Mouse (Mus musculus) 3134 (cell line): ENCODE measurements around the gene Ier3.
"Not testable (repeated sequence)": the region's sequence is repeated elsewhere in the genome, so short reads cannot be mapped to it uniquely, and the experiment has no call there.

Experiments
- DNase-seq: peaks from one replicate; pipeline ENCODE4 v3.0.0-alpha.2; 2011; ENCODE audit warnings: low spot score; ENCODE audit not compliant: insufficient read length; ENCODE audit errors: extremely low read depth

Gene Ier3

GRCm38 (mm10) chr17:35835424-35836140, 14.1 kb downstream of the Ier3 start:
- peak; percentile 44 for DNase-seq

- DNase-seq: peak; percentile 57
These were observed 14.9 kb downstream of the Ier3 start for GRCm38 (mm10) chr17:35836178-35836965.

GRCm38 (mm10) chr17:35836991-35837422, 15.5 kb downstream of the Ier3 start:
- peak; percentile 89 for DNase-seq

- DNase-seq: no peak
These were observed 16.0 kb downstream of the Ier3 start for GRCm38 (mm10) chr17:35837487-35837886.

GRCm38 (mm10) chr17:35838122-35838544, 16.6 kb downstream of the Ier3 start, which contains the start of gene Tubb5:
Tubb5 (minus strand) TSS chr17:35838306.
- DNase-seq: peak; percentile 100

GRCm38 (mm10) chr17:35838570-35838969, 17.1 kb downstream of the Ier3 start:
- no peak for DNase-seq

- DNase-seq: not testable (repeated sequence)
These were observed 17.5 kb downstream of the Ier3 start for GRCm38 (mm10) chr17:35839002-35839401.

- no peak for DNase-seq
These were observed 19.1 kb downstream of the Ier3 start for GRCm38 (mm10) chr17:35840561-35840960.

- peak; percentile 99 for DNase-seq
These were observed 19.8 kb downstream of the Ier3 start, which contains the start of gene Mdc1 for GRCm38 (mm10) chr17:35841076-35841950. Mdc1 (plus strand) TSS chr17:35841515.

GRCm38 (mm10) chr17:35842006-35842405, 20.5 kb downstream of the Ier3 start:
- no peak for DNase-seq

GRCm38 (mm10) chr17:35843514-35843913, 22.0 kb downstream of the Ier3 start:
- DNase-seq: no peak

GRCm38 (mm10) chr17:35848112-35848511, 26.6 kb downstream of the Ier3 start:
- DNase-seq: no peak

- no peak for DNase-seq
These were observed 29.5 kb downstream of the Ier3 start for GRCm38 (mm10) chr17:35850974-35851373.

GRCm38 (mm10) chr17:35859371-35859770, 37.9 kb downstream of the Ier3 start:
- no peak for DNase-seq

GRCm38 (mm10) chr17:35859835-35860234, 38.4 kb downstream of the Ier3 start:
- no peak for DNase-seq

- DNase-seq: no peak
These were observed 39.3 kb downstream of the Ier3 start for GRCm38 (mm10) chr17:35860831-35861197.

- peak; percentile 97 for DNase-seq
These were observed 39.8 kb downstream of the Ier3 start, which contains the start of gene Nrm for GRCm38 (mm10) chr17:35861198-35861857. Nrm (plus strand) TSS chr17:35861318.

GRCm38 (mm10) chr17:35864832-35865353, 43.4 kb downstream of the Ier3 start:
- DNase-seq: no peak

GRCm38 (mm10) chr17:35865481-35866280, 44.2 kb downstream of the Ier3 start, which contains the start of gene Ppp1r18:
Ppp1r18 (plus strand) TSS chr17:35865593.
- DNase-seq: peak; percentile 90
